Mouse (Mus musculus) stomach, embryonic 15.5 days (tissue): Measurements from ENCODE around the gene Gstm4. TPM values are rescaled to one million over a fixed set of nuclear protein-coding genes. Genes with fewer than 3 reads are reported as not detected.
"Not testable (repeated sequence)": the region's sequence is repeated elsewhere in the genome, so short reads cannot be mapped to it uniquely, and the experiment has no call there.

Experiments used
- ATAC-seq: fragments of 200-750 bp; cut with Nextera tagmentation; 2 replicates; pipeline ENCODE4 v1.8.0; 2017; ENCODE audit warnings: low read depth, moderate number of reproducible peaks, moderate TSS enrichment; ENCODE audit not compliant: insufficient read depth, low FRiP score
- H3K27ac ChIP-seq: fragments of 300-500 bp; sonication (generic); 2 replicates; pipeline ENCODE4 v1.5.1; 2015; ENCODE audit warnings: mild to moderate bottlenecking, inconsistent platforms
- H3K27me3 ChIP-seq: fragments of 300-500 bp; sonication (generic); replicated peaks from 2 replicates; pipeline ENCODE4 v1.6.1; 2015; ENCODE audit warnings: inconsistent platforms
- H3K36me3 ChIP-seq: fragments of 300-500 bp; sonication (generic); 2 replicates; pipeline ENCODE4 v1.6.1; 2015; ENCODE audit warnings: inconsistent platforms
- H3K4me1 ChIP-seq: fragments of 300-500 bp; sonication (generic); 2 replicates; pipeline ENCODE4 v1.6.1; 2015; ENCODE audit warnings: inconsistent platforms
- H3K4me2 ChIP-seq: fragments of 300-500 bp; sonication (generic); 2 replicates; pipeline ENCODE4 v1.6.1; 2015; ENCODE audit warnings: mild to moderate bottlenecking, inconsistent platforms
- H3K4me3 ChIP-seq: fragments of 300-500 bp; sonication (generic); replicated peaks from 2 replicates; pipeline ENCODE4 v1.5.1; 2015; ENCODE audit warnings: inconsistent platforms
- H3K9ac ChIP-seq: fragments of 300-500 bp; sonication (generic); 2 replicates; pipeline ENCODE4 v1.6.1; 2015; ENCODE audit warnings: inconsistent platforms
- H3K9me3 ChIP-seq: fragments of 300-500 bp; sonication (generic); 2 replicates; pipeline ENCODE4 v1.6.1; 2016; ENCODE audit warnings: inconsistent platforms
- WGBS: fragments of 180-500 bp; shearing (Covaris S2); methylation state at CpG from one replicate; pipeline ENCODE4 v1.1.7; 2015; 5-methylcytosine and 5-hydroxymethylcytosine counted together
- polyA plus RNA-seq: library from polyadenylated mRNA; unstranded; fragments of >200 nt; fragmentation: Nextera tagmentation; extraction: Ambion mirVana; gene quantifications from 2 replicates; pipeline ENCODE4 v1.2.1, GENCODE M21; 2015

The Gstm4 gene
- polyA plus RNA-seq, 1 experiment from 2014 or later: 23.0 TPM

DNA sequence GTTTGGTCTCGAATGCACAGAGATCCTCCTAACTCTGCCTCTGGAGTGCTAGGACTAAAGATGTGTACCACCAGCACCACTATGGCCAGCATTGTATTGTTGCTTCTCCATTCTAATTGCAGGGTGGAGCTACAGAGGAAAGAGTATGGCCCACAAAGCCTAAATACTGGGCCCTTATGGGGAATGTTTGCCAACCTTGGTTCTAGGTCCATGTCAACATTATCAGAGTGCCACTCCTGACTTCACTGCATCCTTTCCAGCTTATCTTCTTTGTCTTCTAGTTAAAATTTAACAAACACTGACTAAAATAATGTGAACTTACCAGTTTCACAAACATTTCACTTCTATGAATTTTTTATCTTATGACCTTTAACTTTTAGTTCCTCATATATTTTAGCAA lies 18.1 kb downstream of the Gstm4 start:
- ATAC-seq: peak; percentile 36; the same call in 1 of the 2 replicates
- WGBS: 58% methylated on average over 1 of the region's 1 CpGs

DNA sequence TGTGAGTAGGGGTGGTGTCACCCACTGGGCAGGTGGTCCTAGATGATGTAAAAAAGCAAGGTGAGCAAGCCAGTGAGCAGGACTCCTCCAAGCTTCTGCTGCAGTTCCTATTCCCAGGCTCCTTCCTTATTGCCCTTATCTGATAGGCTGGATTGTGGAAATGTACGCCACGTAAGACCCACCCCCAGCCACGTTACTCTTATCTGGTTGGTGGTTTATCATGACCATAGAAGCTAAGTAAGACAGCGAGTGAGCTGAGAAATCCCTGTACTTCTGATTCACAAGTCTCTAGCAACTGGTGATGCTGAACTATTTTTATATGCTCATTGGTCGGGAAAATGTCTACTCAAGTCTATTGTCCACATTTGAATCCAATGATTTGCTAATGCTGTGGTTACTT lies 18.6 kb downstream of the Gstm4 start:
- WGBS: 67% methylated on average over 5 of the region's 5 CpGs
- Histone ChIP-seq H3K9ac (no peak overlapping the region), H3K4me2 (no peak overlapping the region), H3K36me3 (no peaks in the 10 kb centered on the region), H3K9me3 (no peaks in the 10 kb centered on the region), H3K4me1 (no peaks in the 10 kb centered on the region), H3K4me3 (no peak overlapping the region), H3K27me3 (no peaks in the 10 kb centered on the region), H3K27ac (peak overlapping the region; percentile 77)
- peak; percentile 41; the same call in 1 of the 2 replicates for ATAC-seq

More for the DNA sequence above, 18.1 kb downstream of the Gstm4 start:
- Histone ChIP-seq H3K27ac (peak overlapping the region; percentile 77), H3K9ac (no peak overlapping the region), H3K36me3 (no peaks in the 10 kb centered on the region), H3K4me2 (no peak overlapping the region), H3K9me3 (no peaks in the 10 kb centered on the region), H3K4me1 (no peaks in the 10 kb centered on the region), H3K4me3 (no peak overlapping the region), H3K27me3 (no peaks in the 10 kb centered on the region)

DNA sequence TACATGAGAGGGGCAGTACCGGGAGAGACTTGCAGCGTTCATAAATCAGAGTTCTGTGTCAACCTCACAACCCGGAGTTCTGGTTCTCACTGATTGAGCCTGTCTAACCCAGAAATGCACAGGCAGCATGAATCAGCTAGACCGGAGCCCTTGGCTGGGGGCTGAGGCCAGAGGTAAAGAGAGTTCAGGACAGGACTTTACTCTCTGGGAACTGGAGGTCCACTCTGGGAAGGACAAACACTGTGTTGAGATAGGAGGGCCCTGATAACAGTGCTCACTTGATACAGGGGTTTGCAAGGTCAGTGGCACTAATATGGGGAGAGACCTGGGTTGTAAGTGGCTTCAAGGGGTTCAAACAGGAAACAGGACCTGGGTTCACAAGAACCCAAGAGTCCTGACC lies 19.4 kb downstream of the Gstm4 start:
- H3K9ac ChIP-seq: no peak overlapping the region
- H3K36me3 ChIP-seq: no peaks in the 10 kb centered on the region
- no peaks in the 10 kb centered on the region for H3K9me3 ChIP-seq
- H3K4me2 ChIP-seq: no peak overlapping the region
- peak; percentile 71; the same call in 1 of the 2 replicates for ATAC-seq
- H3K27ac ChIP-seq: peak overlapping the region; percentile 77
- no peaks in the 10 kb centered on the region for H3K4me1 ChIP-seq
- H3K4me3 ChIP-seq: no peak overlapping the region
- WGBS: 37% methylated on average over 4 of the region's 4 CpGs
- H3K27me3 ChIP-seq: no peaks in the 10 kb centered on the region

DNA sequence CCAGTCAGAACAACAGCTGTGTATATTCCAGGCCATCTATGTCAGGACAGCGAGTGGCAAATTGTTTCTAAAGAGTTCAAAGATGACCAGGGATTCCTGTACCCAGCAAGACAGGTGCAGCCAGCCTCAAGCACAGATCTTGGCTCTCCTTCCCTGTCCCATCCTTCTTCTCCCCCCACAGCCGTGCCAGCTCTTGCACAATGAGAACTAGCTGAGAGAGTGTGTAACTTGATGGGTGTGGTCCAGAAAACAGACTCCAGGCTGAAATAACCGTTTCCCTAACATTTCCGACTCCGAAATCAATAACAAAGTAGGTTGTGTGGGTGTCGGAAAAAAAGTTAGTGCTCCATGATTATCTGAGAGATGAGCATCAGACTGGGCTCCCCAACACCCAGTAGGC lies 22.0 kb downstream of the Gstm4 start:
- no peaks in the 10 kb centered on the region for H3K9me3 ChIP-seq
- H3K4me1 ChIP-seq: peaks cover 8% of the 10 kb centered on the region; the same call in 1 of the 2 replicates
- H3K4me2 ChIP-seq: no peak overlapping the region
- 50% methylated on average over 6 of the region's 6 CpGs for WGBS
- no peak for ATAC-seq
- H3K4me3 ChIP-seq: no peak overlapping the region
- H3K9ac ChIP-seq: no peak overlapping the region
- H3K27ac ChIP-seq: no peak overlapping the region
- no peaks in the 10 kb centered on the region for H3K36me3 ChIP-seq
- no peaks in the 10 kb centered on the region for H3K27me3 ChIP-seq

DNA sequence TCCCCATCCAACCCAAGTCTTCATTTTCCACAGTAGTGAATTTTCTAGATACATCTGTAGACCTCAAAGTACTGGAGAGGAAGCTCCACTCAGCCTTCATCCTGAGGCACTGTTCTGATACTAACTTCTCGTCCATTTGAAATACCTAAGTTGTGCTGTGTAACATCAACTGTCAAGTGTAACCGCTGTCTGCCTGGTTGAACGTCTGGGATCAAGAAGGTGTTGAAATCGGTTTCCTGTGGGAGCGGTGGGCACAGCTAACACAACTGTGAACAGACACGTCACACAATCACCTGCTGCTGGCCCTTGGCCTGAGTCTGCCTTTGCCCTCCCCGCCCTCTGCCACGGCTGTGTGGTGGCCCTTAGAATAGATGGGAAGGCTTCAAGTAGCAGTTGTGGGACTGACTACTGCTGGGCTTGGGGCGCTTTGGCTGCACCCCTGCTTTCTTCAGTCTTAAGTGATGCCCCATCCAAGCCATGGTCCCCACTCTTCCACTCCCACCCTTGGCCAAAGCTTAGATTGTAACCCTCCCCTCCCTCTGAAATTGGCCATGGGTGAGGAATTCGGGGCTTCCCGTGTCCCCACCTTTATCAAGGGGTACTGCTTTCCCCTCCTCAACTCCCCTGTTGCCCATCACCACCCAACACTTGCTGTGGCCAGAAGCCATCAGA lies 24.2 kb downstream of the Gstm4 start:
- not testable (repeated sequence) for H3K4me3 ChIP-seq, H3K36me3 ChIP-seq, H3K27ac ChIP-seq, H3K27me3 ChIP-seq, ATAC-seq, H3K4me2 ChIP-seq, H3K9ac ChIP-seq, H3K9me3 ChIP-seq
- WGBS: 67% methylated on average over 11 of the region's 11 CpGs
- peaks cover 12% of the 10 kb centered on the region; the same call in 1 of the 2 replicates for H3K4me1 ChIP-seq

DNA sequence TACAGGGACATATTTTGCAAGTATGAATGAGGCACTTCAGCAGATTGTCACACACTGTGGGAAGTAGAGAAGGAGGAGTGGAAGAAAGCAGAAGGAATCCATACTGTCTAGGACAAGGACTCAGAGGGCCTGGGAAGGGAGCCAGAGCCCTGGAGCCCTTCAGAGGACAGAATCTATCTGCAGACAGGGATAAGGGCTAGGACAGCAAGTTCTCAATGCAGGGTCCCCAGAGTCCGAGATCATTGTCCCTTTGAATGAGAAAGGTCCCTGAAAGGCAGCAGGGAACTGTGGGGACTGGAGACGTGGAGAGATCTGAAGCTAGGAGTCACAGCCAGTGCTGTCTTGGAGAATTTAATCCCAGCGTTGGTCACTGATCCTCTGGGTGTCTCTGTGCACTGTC lies 25.5 kb downstream of the Gstm4 start:
- H3K9me3 ChIP-seq, H3K9ac ChIP-seq, H3K4me2 ChIP-seq, H3K27me3 ChIP-seq, H3K36me3 ChIP-seq, H3K4me3 ChIP-seq, H3K27ac ChIP-seq, ATAC-seq: not testable (repeated sequence)
- WGBS: 81% methylated on average over 3 of the region's 3 CpGs
- H3K4me1 ChIP-seq: peaks cover 12% of the 10 kb centered on the region; the same call in 1 of the 2 replicates

DNA sequence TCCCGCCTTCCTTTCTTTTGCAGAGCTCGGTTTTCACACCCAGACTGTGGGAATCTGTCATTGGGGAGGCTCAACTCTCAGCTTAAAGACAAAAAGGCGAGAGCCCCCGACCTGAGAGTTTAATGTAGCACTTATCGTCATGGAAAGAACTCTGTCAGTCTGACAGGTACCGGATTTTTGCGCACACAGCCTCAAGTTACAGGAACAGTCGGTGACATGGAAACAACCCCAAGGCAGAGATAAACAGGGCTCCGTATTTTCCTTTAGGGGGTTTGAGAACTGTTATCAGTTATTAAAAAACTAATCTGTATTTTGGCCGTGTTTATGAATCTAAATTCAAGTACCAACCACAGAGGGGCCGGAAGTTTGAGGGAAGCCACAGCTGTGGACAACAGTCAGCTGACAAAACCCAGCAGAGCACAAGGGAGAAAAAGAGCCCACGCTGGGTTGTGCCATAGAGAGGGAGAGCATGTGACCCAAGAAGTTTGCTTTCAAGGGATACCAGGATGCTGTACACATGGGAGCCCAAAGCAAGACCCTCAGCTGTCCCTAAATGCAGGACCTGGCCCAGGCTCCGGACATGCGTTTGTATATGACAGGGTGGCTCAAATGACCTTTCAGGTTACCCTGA lies 26.4 kb downstream of the Gstm4 start:
- Histone ChIP-seq H3K27ac (peak overlapping the region; percentile 96), H3K9ac (peak overlapping the region; percentile 34; the same call in 1 of the 2 replicates), H3K4me2 (peak overlapping the region; percentile 79), H3K4me3 (peak overlapping the region; percentile 45), H3K27me3 (no peaks in the 10 kb centered on the region), H3K4me1 (peaks cover 16% of the 10 kb centered on the region; the same call in 1 of the 2 replicates), H3K9me3 (no peaks in the 10 kb centered on the region), H3K36me3 (no peaks in the 10 kb centered on the region)
- WGBS: 17% methylated on average over 14 of the region's 14 CpGs
- ATAC-seq: no peak

DNA sequence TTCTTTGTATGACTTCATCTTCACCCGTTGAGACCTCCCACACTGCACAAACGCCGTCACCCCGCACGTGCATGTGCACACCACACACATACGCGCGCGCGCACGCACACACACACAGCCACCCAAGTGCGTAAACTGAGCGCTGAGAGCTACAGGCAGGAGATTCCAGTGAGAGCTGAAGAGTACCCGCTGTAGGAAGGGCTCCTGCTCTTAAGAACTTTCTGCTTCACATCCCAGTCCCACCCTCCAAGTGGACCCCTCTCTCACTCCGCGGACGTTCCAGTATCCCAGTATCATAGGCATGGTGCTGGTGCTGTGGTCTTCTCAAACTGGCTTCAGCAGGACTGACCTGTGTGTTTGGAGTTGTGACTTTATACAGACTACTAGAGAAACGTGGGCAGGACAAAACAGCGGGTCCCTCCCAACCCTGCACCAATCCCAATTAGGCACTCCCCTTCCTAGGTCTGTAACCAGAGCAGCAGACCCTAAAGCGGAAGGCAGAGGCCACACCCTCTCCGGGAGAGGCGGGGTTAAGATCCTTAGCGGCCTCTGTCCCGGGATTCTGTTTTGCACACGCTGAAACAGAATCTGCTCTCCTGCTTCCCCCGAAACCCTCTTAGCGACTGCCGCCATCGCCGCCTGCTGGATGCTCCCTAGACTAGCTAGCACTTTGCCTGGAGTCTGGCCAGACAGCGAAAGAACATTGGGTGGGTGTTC lies 27.1 kb downstream of the Gstm4 start, which contains the start of gene Gstm1:
Gstm1 (minus strand) TSS at position 501 of the 717 bp plus-strand sequence.
- ATAC-seq: peak; percentile 97
- H3K9me3 ChIP-seq: no peaks in the 10 kb centered on the region
- 0% methylated on average over 31 of the region's 31 CpGs for WGBS
- H3K4me1 ChIP-seq: peaks cover 16% of the 10 kb centered on the region; the same call in 1 of the 2 replicates
- H3K4me3 ChIP-seq: peak within 1 kb of the TSS; percentile 45
- H3K4me2 ChIP-seq: peak within 1 kb of the TSS; percentile 79
- no peaks in the 10 kb centered on the region for H3K27me3 ChIP-seq
- peak within 1 kb of the TSS; percentile 96 for H3K27ac ChIP-seq
- H3K9ac ChIP-seq: peak within 1 kb of the TSS; percentile 35; the same call in 1 of the 2 replicates
- no peaks in the 10 kb centered on the region for H3K36me3 ChIP-seq

DNA sequence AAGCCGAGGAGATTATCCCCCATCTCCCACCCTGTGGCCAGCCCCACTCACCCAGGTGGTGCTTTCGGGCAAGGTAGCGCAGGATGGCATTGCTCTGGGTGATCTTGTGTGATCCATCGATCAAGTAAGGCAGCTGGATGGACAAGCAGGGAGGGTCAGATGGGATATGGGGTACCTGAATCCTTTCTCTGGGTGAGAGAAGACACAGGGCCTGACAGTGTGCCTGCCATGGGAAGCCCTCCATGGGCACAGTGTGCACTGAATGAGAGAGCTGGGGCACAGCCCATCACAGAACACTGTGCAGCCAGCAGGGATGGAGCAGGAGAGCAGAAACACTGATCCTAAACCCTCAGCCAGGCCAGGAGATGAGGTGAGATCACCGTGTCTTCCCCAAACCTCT lies 28.2 kb downstream of the Gstm4 start:
- H3K4me3 ChIP-seq: peak overlapping the region; percentile 45
- H3K4me2 ChIP-seq: peak overlapping the region; percentile 79

DNA sequence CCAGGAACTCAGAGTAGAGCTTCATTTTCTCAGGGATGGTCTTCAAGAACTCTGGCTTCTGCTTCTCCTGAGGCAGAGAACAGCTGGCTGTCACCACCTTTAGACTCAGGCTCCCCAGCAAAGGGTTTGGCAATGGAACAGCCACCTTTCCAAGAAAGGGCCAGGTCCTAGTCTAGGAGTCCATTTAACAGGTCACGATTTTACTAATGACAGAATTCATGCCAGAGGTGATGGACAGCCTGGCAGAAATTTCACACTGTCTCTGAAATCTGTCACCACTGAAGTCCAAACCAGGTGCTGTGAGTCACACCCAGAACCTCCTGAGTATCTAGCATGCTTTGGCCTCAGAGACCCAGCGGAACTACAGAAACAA lies 29.7 kb downstream of the Gstm4 start:
- H3K9me3 ChIP-seq: no peaks in the 10 kb centered on the region
- H3K4me1 ChIP-seq: peaks cover 16% of the 10 kb centered on the region; the same call in 1 of the 2 replicates
- 90% methylated on average over 2 of the region's 2 CpGs for WGBS
- no peak overlapping the region for H3K27ac ChIP-seq
- no peak overlapping the region for H3K4me2 ChIP-seq
- H3K4me3 ChIP-seq: no peak overlapping the region
- ATAC-seq: no peak
- H3K36me3 ChIP-seq: no peaks in the 10 kb centered on the region
- H3K27me3 ChIP-seq: no peaks in the 10 kb centered on the region
- no peak overlapping the region for H3K9ac ChIP-seq

More for the DNA sequence above, 28.2 kb downstream of the Gstm4 start:
- WGBS: 83% methylated on average over 5 of the region's 5 CpGs
- H3K27ac ChIP-seq, H3K36me3 ChIP-seq, ATAC-seq, H3K9me3 ChIP-seq, H3K27me3 ChIP-seq, H3K9ac ChIP-seq: not testable (repeated sequence)
- H3K4me1 ChIP-seq: peaks cover 16% of the 10 kb centered on the region; the same call in 1 of the 2 replicates

DNA sequence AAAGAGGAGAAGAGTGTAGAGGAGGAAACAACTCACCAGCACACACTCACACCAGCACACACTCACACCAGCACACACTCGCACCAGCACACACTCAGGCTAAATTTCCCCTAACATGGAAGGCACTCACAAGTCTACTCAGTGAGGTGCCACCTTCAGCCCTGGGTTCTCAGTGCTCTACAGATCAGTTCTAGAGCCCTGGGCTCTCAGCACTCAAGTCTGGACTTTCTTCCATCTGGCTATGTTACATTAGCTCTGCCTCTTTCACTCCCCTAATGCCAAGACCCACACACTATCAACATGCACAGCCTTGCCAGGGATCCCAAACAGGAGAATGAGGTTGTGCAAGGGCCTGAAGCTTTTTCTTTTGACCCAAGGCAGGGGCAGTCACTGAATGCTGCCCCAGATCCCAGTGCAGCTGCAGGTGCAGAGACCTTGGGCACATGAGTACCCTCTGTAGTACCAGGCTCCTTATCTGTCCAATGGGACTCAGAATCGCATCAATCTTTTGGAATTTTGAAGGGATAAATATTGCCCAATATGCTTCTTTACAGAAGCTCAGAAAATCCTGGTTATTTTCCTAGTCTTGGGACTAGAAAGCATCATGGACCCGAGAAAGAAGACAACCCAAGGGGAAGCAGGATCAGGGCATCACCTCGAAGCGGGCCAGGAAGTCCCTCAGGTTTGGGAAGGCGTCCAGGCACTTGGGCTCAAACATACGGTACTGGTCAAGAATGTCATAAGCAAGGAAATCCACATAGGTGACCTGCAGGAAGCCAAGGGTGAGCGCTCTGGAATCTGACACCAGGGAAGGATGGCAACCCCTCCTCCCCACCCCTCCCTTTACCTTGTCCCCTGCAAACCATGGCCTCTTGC lies 30.4 kb downstream of the Gstm4 start:
- no peak overlapping the region for H3K9ac ChIP-seq
- WGBS: 76% methylated on average over 8 of the region's 8 CpGs

More for the DNA sequence above, 30.4 kb downstream of the Gstm4 start:
- Histone ChIP-seq H3K4me3 (no peak overlapping the region; the same call in 1 of the 2 replicates), H3K4me1 (peaks cover 16% of the 10 kb centered on the region; the same call in 1 of the 2 replicates), H3K27me3 (no peaks in the 10 kb centered on the region), H3K4me2 (peak overlapping the region; percentile 25; the same call in 1 of the 2 replicates), H3K36me3 (no peaks in the 10 kb centered on the region), H3K27ac (no peak overlapping the region), H3K9me3 (no peaks in the 10 kb centered on the region)
- no peak for ATAC-seq
